Mouse (Mus musculus): Measurements from ENCODE around the gene Hist1h2ae.
"Not testable (repeated sequence)": the region's sequence is repeated elsewhere in the genome, so short reads cannot be mapped to it uniquely, and the experiment has no call there.

Gene Hist1h2ae

DNA sequence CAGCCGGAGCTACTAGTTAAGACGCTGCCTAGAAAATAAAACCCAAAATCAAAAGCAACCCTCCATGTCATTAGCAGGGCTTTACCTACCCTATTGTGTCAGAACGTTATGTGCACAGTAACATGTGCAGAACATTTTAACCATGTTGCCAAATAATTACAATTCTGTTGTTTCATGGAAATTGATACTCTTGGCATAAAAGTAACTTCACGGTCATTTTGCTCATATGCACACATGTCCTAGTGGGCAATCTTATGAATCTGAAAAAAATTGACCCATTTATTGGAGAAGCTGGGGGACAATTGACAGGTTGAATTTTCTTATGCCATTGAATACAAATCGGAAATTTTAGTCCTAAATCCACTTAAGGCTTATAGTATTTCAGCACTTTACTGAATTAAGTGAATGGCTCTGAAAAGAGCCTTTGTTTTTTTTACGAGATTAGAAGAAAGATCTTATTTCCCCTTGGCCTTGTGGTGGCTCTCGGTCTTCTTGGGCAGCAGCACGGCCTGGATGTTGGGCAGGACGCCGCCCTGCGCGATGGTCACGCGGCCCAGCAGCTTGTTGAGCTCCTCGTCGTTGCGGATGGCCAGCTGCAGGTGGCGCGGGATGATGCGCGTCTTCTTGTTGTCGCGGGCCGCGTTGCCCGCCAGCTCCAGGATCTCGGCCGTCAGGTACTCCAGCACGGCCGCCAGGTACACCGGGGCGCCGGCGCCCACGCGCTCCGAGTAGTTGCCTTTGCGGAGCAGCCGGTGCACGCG, 579 bp downstream of the Hist1h2ae start:
- in situ Hi-C loops (cut with MboI; ENCODE audit: low sequenced_read_pairs) = loop anchor here (25.0 kb wide), 1 partner anchor 1783 kb away; the partner anchor contains the start of genes Hist1h1b, Hist1h2an, Hist1h2bp and Hist1h3i

DNA sequence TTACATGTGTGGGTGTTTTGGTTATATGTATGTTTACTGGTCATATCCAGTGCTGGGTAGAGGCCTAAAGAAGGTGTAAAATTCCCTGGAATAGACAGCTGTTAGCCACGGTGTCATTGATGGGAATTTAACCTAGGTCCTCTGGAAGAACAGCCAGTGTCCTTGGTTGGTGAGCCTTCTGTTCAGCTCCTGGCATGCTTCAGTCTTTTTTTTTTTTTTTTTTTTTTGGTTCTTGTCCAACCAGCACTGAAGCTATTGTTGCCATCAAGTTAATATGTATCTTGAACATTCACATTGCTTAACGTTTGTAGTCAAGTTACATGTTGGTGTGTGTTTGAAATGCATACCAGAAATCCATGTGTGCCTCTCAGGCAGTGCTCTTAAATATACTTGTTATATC, 6.5 kb downstream of the Hist1h2ae start:
- in situ Hi-C loops (cut with MboI; ENCODE audit: low sequenced_read_pairs) = loop anchor here (25.0 kb wide), 1 partner anchor 1777 kb away; the partner anchor contains the start of genes Hist1h1b, Hist1h2an, Hist1h2bp and Hist1h3i

DNA sequence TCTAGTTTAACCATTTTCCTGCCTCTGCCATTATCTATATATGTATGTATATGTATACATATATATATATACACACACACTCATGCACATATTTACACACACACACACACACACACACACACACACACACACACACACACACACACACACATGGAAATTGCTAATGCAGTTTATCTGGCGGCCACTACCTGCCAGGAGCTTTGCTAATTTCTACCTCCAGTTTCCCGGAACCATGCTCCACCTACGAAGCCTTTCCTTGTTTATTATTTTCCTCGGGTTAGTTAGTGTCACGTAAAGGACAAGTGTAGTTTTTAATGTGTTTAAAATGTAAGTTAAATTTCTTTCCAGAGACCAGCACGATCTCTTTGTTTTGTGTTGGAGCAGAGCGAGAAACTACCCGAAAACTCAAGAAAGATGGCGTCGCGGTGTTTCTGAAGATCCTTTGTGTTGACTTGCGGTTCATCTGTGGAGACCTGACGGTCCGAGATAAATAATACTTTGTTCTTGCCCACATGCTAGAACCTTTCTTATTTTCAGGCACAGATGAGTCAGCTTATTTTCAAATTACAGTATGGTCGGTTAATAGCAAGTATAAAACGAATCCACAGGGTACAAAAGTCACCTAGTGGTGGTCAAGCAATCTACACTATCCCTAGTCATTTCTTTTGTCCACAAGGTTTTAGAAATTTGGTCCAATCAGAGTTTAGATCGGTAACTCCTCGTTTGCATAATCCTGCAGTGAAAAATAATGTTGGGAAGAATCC, 8.1 kb downstream of the Hist1h2ae start:
- in situ Hi-C loops (cut with MboI; ENCODE audit: low sequenced_read_pairs) = loop anchor here (25.0 kb wide), 1 partner anchor 1776 kb away; the partner anchor contains the start of genes Hist1h1b, Hist1h2an, Hist1h2bp and Hist1h3i

DNA sequence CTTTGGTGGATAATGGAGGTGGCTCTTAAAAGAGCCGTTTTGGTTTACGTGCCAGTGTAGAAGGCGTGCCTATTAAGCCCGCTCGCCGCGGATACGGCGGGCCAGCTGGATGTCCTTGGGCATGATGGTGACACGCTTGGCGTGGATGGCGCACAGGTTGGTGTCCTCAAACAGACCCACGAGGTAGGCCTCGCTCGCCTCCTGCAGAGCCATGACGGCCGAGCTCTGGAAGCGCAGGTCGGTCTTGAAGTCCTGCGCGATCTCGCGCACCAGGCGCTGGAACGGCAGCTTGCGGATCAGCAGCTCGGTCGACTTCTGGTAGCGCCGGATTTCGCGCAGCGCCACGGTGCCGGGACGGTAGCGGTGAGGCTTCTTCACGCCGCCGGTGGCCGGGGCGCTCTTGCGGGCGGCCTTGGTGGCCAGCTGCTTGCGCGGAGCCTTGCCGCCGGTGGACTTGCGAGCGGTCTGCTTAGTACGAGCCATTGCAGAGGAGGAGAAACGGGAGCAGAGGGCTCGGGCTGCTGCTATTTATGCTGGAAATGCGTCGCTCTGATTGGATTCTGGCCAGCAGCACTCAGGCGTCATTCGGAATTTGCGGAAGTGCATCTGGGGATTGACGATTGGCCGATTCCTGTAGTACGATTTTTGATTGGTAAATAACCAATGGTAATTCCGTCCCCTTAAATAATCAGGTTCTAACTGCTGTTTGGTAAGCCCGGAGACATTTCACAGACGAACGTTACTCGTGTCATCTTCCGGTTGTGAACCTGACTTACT, 8.9 kb downstream of the Hist1h2ae start, which contains the start of gene Hist1h3e:
Hist1h3e (minus strand) TSS at position 487 of the 777 bp plus-strand sequence.
- in situ Hi-C loops (cut with MboI; ENCODE audit: low sequenced_read_pairs) = loop anchor here (25.0 kb wide), 1 partner anchor 1775 kb away; the partner anchor contains the start of genes Hist1h1b, Hist1h2an, Hist1h2bp and Hist1h3i

DNA sequence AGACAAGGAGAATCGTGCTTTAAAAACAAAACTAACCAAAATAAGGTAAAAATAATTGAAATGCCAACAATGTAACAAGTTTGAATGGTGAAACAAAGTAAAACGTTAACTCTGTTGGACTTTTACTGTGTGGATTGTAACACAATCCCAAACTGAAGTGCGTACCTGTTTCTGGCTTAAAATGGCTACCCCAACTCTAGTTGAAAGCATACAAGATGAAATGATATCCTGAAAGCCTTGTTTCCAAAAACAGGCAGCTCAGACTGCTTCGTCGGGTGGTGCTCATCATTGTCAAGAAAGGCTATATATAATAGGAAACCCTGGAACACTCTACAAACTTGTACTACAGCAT, 9.5 kb downstream of the Hist1h2ae start:
- in situ Hi-C loops (cut with MboI; ENCODE audit: low sequenced_read_pairs) = loop anchor here (25.0 kb wide), 1 partner anchor 1774 kb away; the partner anchor contains the start of genes Hist1h1b, Hist1h2an, Hist1h2bp and Hist1h3i

DNA sequence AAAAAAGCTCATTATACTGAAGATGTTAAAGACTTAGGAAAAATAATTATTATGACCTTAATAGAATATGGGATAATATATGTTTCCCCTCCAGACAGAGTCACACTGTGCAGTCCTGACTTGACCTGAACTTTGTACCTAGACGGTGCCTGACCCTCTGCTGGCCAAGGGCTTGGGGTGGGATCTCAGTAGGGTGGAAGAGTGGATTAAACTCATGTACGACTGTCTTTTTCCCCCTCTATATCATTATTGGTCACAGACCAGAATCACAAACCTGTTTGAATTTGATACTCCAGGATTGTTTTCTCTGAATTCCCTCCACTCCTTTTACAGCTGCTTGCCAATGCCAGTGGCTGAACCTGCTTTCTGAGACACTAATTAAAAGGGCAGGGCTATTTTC, 10.3 kb downstream of the Hist1h2ae start:
- in situ Hi-C loops (cut with MboI; ENCODE audit: low sequenced_read_pairs) = loop anchor here (25.0 kb wide), 1 partner anchor 1773 kb away; the partner anchor contains the start of genes Hist1h1b, Hist1h2an, Hist1h2bp and Hist1h3i

DNA sequence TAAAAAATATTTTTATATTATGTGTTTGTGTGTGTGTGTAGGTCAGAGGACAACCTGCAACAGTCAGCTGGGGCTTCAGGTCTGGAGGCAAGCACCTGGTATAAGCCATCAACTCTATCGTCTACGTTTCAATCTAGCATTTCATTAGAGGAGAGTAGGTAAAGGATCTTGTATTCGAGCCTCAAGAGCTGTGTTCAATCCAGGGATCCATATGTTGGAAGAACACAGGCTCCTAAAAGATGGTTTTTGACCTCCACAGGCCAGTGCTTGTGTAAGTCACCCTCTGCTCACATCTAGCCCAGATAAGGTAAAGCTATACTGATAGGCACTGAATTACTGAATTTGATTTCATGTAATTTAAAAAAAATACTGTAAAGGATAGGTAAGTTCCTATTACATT, 14.1 kb downstream of the Hist1h2ae start:
- in situ Hi-C loops (cut with MboI; ENCODE audit: low sequenced_read_pairs) = loop anchor here (25.0 kb wide), 1 partner anchor 1770 kb away; the partner anchor contains the start of genes Hist1h1b, Hist1h2an, Hist1h2bp and Hist1h3i

DNA sequence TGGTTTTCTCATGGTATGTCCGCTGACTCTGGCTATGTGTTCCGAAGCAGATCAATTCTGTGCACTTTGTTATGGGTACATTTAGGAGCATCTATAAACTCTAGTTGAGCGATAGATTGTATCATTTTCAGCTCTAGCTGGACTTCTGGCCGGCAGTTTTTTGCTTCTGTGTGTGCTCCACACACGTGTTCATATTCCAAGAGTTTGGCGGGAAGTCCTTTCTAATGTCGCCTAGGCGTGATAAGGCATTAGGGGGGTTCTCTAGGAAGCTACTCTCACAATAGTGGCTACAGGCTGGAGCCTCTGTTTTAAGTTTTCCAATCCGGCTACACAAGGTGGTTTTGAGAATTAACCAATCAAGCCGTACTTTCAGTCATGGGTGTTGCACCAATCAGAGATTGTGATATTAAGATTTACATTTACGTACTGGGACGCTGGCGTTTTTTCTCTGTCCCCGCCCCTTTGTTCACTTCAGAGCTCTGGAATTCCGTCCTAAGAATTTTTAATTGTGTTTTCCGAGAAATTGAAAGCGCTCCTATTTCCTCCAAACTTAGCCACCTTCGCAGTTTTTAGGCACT, 15.1 kb downstream of the Hist1h2ae start:
- in situ Hi-C loops (cut with MboI; ENCODE audit: low sequenced_read_pairs) = loop anchor here (25.0 kb wide), 1 partner anchor 1769 kb away; the partner anchor contains the start of genes Hist1h1b, Hist1h2an, Hist1h2bp and Hist1h3i

DNA sequence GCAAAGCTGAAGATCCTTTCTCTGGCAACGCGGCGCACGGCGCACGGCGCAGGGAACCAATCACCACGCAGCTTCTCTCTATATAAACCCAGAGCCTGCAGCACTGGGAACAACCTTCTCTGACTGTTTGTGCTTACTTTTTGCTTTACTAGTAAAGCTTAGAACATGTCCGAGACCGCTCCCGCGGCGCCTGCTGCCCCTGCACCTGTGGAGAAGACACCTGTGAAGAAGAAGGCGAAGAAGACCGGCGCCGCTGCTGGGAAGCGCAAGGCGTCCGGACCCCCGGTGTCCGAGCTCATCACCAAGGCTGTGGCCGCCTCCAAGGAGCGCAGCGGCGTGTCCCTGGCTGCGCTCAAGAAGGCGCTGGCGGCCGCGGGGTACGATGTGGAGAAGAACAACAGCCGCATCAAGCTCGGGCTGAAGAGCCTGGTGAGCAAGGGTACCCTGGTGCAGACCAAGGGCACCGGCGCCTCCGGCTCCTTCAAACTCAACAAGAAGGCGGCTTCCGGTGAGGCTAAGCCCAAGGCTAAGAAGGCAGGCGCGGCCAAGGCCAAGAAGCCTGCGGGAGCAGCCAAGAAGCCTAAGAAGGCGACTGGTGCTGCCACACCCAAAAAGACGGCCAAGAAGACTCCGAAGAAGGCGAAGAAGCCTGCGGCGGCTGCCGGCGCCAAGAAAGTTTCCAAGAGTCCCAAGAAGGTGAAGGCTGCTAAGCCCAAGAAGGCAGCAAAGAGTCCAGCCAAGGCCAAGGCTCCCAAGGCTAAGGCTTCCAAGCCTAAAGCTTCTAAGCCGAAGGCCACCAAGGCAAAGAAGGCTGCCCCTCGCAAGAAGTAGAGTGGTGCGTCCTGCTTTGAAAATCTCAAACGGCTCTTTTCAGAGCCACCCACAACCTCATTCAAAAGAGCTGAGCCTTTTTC, 15.8 kb downstream of the Hist1h2ae start:
- in situ Hi-C loops (cut with MboI; ENCODE audit: low sequenced_read_pairs) = loop anchor here (25.0 kb wide), 1 partner anchor 1768 kb away; the partner anchor contains the start of genes Hist1h1b, Hist1h2an, Hist1h2bp and Hist1h3i

DNA sequence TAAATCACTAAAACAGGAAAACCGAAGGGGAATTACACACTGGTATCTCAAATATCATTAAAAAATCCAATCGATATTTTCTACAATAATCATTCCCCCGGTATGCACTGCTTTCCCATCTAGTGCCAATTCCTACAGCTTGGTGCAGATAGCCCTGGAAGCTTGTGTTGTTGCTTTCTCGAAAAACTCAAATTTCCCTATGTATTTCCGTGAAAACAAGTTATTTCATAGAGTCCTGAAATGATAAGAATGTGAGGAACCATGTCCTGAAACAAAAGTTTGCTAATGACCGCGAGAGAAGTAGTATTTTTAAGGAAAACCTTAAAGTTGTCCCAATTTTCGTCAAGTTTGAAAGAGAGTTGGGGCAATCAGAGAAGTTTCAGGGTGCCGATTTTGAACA, 16.6 kb downstream of the Hist1h2ae start:
- in situ Hi-C loops (cut with MboI; ENCODE audit: low sequenced_read_pairs) = loop anchor here (25.0 kb wide), 1 partner anchor 1767 kb away; the partner anchor contains the start of genes Hist1h1b, Hist1h2an, Hist1h2bp and Hist1h3i

DNA sequence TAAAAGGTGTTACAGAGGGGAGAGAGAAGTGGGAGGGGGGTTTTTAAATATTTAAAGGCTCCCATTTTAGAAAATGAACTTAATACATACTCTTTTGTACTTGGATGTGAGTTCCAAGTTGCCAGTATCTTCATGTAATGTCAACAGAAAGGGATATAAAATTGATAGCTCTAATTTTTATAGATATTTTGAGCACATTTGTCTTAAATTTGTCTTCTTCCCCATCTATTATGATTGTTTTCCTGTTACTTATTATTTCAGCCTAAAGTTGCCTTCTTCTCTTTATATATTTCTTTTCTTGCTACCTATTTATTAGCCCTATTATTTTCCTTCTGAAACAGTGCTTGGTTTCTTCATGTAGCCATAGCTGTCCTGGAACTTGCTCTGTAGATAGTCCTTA, 18.1 kb downstream of the Hist1h2ae start, which contains the start of gene Hist1h1d:
Hist1h1d (plus strand) TSS at position 301 of the 400 bp plus-strand sequence.
- in situ Hi-C loops (cut with MboI; ENCODE audit: low sequenced_read_pairs) = loop anchor here (25.0 kb wide), 1 partner anchor 1766 kb away; the partner anchor contains the start of genes Hist1h1b, Hist1h2an, Hist1h2bp and Hist1h3i

DNA sequence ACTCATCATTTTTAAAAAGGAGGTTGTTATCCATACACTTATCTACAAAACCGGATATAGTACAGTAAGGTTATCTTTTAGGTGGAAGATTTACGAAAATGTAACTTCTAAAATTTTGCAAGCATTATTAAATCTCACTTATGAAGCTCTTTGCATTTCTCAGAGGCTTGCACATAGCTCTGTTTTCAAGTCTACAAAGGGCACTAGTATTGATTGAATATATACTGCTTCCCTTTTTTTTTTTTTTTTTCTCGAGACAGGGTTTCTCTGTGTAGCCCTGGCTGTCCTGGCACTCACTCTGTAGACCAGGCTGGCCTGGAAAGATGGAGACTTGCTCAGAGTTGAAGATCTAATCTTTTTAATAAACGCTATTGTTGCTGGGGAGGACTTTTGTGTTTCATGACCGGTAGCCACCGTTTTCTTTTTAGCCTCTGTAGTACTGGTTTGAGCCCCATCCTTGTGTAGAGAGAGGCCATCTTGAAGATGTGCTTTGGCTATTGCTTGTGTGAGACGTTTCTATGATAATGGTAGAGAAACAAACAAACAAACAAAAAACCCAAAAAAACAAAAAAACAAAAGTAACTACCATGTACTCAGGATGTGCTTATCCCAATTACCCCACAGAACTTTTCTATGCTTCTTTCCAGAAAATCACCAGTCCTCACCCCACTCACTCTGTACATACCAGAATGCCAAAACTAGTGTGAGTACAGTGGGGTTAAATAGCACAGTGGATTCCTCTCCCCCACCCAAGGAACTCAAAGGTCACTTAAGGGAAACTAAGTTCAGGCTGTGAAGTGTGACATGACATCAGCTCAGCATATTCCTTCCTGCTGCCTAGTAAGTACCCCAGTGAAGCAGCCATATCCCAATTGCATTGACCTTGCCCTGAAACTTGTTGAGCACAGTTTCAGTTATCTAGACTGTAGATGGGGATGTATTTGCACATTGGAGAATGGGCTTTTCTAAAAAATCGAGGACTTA, 18.8 kb downstream of the Hist1h2ae start:
- in situ Hi-C loops (cut with MboI; ENCODE audit: low sequenced_read_pairs) = loop anchor here (25.0 kb wide), 1 partner anchor 1765 kb away; the partner anchor contains the start of genes Hist1h1b, Hist1h2an, Hist1h2bp and Hist1h3i

DNA sequence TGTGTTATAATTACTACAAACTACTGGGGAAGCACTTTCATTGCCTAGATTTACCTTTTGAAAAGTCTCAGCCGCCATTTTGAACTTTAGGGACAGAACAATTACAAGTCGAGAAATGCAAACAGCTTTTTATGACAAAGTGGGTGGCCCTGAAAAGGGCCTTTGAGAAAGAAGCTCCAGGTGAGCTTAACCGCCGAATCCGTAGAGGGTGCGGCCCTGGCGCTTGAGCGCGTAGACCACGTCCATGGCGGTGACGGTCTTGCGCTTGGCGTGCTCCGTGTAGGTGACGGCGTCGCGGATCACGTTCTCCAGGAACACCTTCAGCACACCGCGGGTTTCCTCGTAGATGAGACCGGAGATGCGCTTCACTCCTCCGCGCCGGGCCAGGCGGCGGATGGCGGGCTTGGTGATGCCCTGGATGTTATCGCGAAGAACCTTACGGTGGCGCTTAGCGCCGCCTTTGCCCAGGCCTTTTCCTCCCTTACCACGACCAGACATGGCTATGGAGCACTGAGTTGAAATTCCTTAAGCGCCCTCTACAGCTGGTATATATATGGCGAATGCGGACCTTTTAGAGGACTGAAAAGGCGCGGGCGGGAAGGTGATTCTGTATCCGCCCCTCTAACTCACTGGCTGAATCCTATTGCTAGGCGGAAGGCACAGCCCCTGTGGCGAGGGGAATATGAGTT, 19.7 kb downstream of the Hist1h2ae start, which contains the start of gene Hist1h4f:
Hist1h4f (minus strand) TSS at position 503 of the 689 bp plus-strand sequence.
- in situ Hi-C loops (cut with MboI; ENCODE audit: low sequenced_read_pairs) = loop anchor here (25.0 kb wide), 1 partner anchor 1764 kb away; the partner anchor contains the start of genes Hist1h1b, Hist1h2an, Hist1h2bp and Hist1h3i

DNA sequence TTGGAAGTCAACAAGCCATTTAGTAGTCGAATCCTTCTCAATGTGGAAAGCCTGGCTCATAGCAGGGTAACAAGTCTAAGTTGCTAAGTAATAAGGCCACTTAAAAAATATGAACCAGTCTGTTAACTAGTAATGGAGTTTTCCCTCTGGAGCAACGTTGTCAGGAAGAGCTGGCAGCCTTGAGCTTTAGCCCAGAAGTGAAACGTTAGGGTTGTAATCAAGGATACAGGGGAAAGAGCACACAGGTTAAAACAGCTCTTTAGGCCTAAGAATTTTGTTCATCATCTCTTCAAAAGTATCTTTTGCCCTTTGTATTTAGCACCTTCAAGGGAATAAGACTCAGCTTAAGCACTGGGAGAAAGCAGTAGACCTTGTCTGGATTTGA, 20.3 kb downstream of the Hist1h2ae start:
- in situ Hi-C loops (cut with MboI; ENCODE audit: low sequenced_read_pairs) = loop anchor here (25.0 kb wide), 1 partner anchor 1763 kb away; the partner anchor contains the start of genes Hist1h1b, Hist1h2an, Hist1h2bp and Hist1h3i

DNA sequence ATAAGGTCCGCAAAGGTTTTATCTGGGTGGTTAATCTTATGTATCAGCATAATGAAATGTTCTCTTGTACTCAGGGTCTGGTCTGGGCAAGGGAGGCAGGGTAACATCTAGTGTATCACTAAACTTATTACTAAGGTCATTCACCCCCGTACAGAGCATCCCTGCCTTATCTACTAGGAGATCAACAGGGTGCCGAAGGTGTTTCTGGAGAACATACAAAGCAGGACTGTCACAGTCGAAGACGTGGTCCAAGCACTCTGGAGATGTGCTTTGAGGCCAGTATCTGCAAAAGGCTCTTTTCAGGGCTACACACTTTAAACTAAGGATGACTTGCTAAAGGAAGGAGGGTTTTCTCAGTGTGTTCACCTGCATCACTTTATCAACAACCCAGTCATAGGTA, 24.3 kb downstream of the Hist1h2ae start:
- in situ Hi-C loops (cut with MboI; ENCODE audit: low sequenced_read_pairs) = no loop called here

DNA sequence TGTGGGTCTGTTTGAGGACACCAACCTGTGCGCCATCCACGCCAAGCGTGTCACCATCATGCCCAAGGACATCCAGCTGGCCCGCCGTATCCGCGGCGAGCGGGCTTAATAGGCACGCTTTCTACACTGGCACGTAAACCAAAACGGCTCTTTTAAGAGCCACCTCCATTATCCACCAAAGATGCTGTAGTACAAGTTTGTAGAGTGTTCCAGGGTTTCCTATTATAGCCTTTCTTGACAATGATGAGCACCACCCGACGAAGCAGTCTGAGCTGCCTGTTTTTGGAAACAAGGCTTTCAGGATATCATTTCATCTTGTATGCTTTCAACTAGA, 26.3 kb downstream of the Hist1h2ae start:
- in situ Hi-C loops (cut with MboI; ENCODE audit: low sequenced_read_pairs) = not testable (repeated sequence)

Measured in CH12F3 (cell line).